Mouse (Mus musculus): ENCODE data around the gene Atxn7l1. TPM values are rescaled to one million over a fixed set of nuclear protein-coding genes. Genes with fewer than 3 reads are reported as not detected.

Gene Atxn7l1
- polyA plus RNA-seq (2016; fragmentation: Nextera tagmentation; extraction: Ambion mirVana): 11.2 and 13.8 TPM in 2 replicates

- under 1% methylated on average over 54 of the region's 54 CpGs for WGBS
- H3K4me3 ChIP-seq (replicated peaks): peak within 1 kb of the TSS; percentile 72
- no peaks in the 10 kb centered on the region for H3K36me3 ChIP-seq
- H3K4me1 ChIP-seq (replicated peaks): peaks cover 18% of the 10 kb centered on the region
- H3K27me3 ChIP-seq: peaks cover 23% of the 10 kb centered on the region; the same call in 1 of the 2 replicates
- H3K9me3 ChIP-seq: no peaks in the 10 kb centered on the region
- H3K27ac ChIP-seq: peak within 1 kb of the TSS; percentile 74
- peak within 1 kb of the TSS; percentile 83 for H3K9ac ChIP-seq (replicated peaks)
- peak; percentile 92 for ATAC-seq (ENCODE audit: insufficient number of reproducible peaks, insufficient read depth, low FRiP score, low TSS enrichment, low read depth)
- H3K4me2 ChIP-seq: peak within 1 kb of the TSS; percentile 90
Observed at GRCm38 (mm10) chr12:33147497-33148267, at the start of gene Atxn7l1. Atxn7l1 (plus strand) TSS chr12:33147693.

GRCm38 (mm10) chr12:33101627-33102026 is 45.9 kb upstream of the Atxn7l1 start:
- Histone ChIP-seq H3K4me3 (replicated peaks) (no peak overlapping the region), H3K27ac (no peak overlapping the region), H3K4me1 (replicated peaks) (peaks cover 8% of the 10 kb centered on the region; the same call in 1 of the 2 replicates), H3K9me3 (no peaks in the 10 kb centered on the region), H3K36me3 (no peaks in the 10 kb centered on the region), H3K9ac (replicated peaks) (no peak overlapping the region), H3K4me2 (no peak overlapping the region), H3K27me3 (no peaks in the 10 kb centered on the region)
- 83% methylated on average over 8 of the region's 8 CpGs for WGBS
- no peak for ATAC-seq (ENCODE audit: insufficient number of reproducible peaks, insufficient read depth, low FRiP score, low TSS enrichment, low read depth)

GRCm38 (mm10) chr12:33102342-33103115 is 45.0 kb upstream of the Atxn7l1 start:
- Histone ChIP-seq H3K4me2 (no peak overlapping the region), H3K36me3 (no peaks in the 10 kb centered on the region), H3K9ac (replicated peaks) (no peak overlapping the region), H3K27me3 (no peaks in the 10 kb centered on the region), H3K4me3 (replicated peaks) (no peak overlapping the region), H3K9me3 (no peaks in the 10 kb centered on the region), H3K4me1 (replicated peaks) (peaks cover 8% of the 10 kb centered on the region; the same call in 1 of the 2 replicates), H3K27ac (no peak overlapping the region)
- ATAC-seq (ENCODE audit: insufficient number of reproducible peaks, insufficient read depth, low FRiP score, low TSS enrichment, low read depth): no peak
- 66% methylated on average over 15 of the region's 15 CpGs for WGBS

- WGBS: 85% methylated on average over 4 of the region's 4 CpGs
Observed at GRCm38 (mm10) chr12:33105724-33106123, 41.8 kb upstream of the Atxn7l1 start.

GRCm38 (mm10) chr12:33106438-33107167 is 40.9 kb upstream of the Atxn7l1 start:
- peaks cover 20% of the 10 kb centered on the region for H3K4me1 ChIP-seq (replicated peaks)
- no peaks in the 10 kb centered on the region for H3K36me3 ChIP-seq
- H3K4me3 ChIP-seq (replicated peaks): no peak overlapping the region
- H3K9ac ChIP-seq (replicated peaks): no peak overlapping the region
- ATAC-seq (ENCODE audit: insufficient number of reproducible peaks, insufficient read depth, low FRiP score, low TSS enrichment, low read depth): no peak
- H3K9me3 ChIP-seq: no peaks in the 10 kb centered on the region
- no peaks in the 10 kb centered on the region for H3K27me3 ChIP-seq
- no peak overlapping the region for H3K27ac ChIP-seq
- WGBS: 81% methylated on average over 10 of the region's 10 CpGs
- H3K4me2 ChIP-seq: no peak overlapping the region

More at GRCm38 (mm10) chr12:33105724-33106123, 41.8 kb upstream of the Atxn7l1 start:
- no peak overlapping the region for H3K27ac ChIP-seq
- ATAC-seq (ENCODE audit: insufficient number of reproducible peaks, insufficient read depth, low FRiP score, low TSS enrichment, low read depth): no peak
- H3K4me3 ChIP-seq (replicated peaks): no peak overlapping the region
- no peak overlapping the region for H3K4me2 ChIP-seq
- no peak overlapping the region for H3K9ac ChIP-seq (replicated peaks)
- H3K9me3 ChIP-seq: no peaks in the 10 kb centered on the region
- peaks cover 11% of the 10 kb centered on the region for H3K4me1 ChIP-seq (replicated peaks)
- no peaks in the 10 kb centered on the region for H3K36me3 ChIP-seq
- no peaks in the 10 kb centered on the region for H3K27me3 ChIP-seq

GRCm38 (mm10) chr12:33109531-33109930 is 38.0 kb upstream of the Atxn7l1 start:
- H3K4me1 ChIP-seq (replicated peaks): peaks cover 17% of the 10 kb centered on the region
- no peaks in the 10 kb centered on the region for H3K9me3 ChIP-seq
- no peak overlapping the region for H3K4me2 ChIP-seq
- no peak overlapping the region for H3K4me3 ChIP-seq (replicated peaks)
- ATAC-seq (ENCODE audit: insufficient number of reproducible peaks, insufficient read depth, low FRiP score, low TSS enrichment, low read depth): no peak
- no peaks in the 10 kb centered on the region for H3K36me3 ChIP-seq
- H3K27ac ChIP-seq: no peak overlapping the region
- H3K9ac ChIP-seq (replicated peaks): no peak overlapping the region
- no peaks in the 10 kb centered on the region for H3K27me3 ChIP-seq

- Histone ChIP-seq H3K4me2 (peak overlapping the region; percentile 18; the same call in 1 of the 2 replicates), H3K27ac (peak overlapping the region; percentile 79), H3K36me3 (no peaks in the 10 kb centered on the region), H3K9me3 (no peaks in the 10 kb centered on the region), H3K9ac (replicated peaks) (no peak overlapping the region), H3K4me3 (replicated peaks) (no peak overlapping the region), H3K27me3 (no peaks in the 10 kb centered on the region), H3K4me1 (replicated peaks) (peaks cover 17% of the 10 kb centered on the region)
- WGBS: 35% methylated on average over 14 of the region's 14 CpGs
- ATAC-seq (ENCODE audit: insufficient number of reproducible peaks, insufficient read depth, low FRiP score, low TSS enrichment, low read depth): no peak
Observed at GRCm38 (mm10) chr12:33110894-33111471, 36.5 kb upstream of the Atxn7l1 start.

GRCm38 (mm10) chr12:33118624-33119301 is 28.7 kb upstream of the Atxn7l1 start:
- WGBS: 35% methylated on average over 15 of the region's 15 CpGs
- Histone ChIP-seq H3K9ac (replicated peaks) (no peak overlapping the region), H3K4me1 (replicated peaks) (0 out of 2 replicates have a peak, but pooled peaks cover 3% of the 10 kb centered on the region), H3K27me3 (no peaks in the 10 kb centered on the region; the same call in 1 of the 2 replicates), H3K4me2 (peak overlapping the region; percentile 24; the same call in 1 of the 2 replicates), H3K27ac (no peak overlapping the region), H3K4me3 (replicated peaks) (no peak overlapping the region), H3K9me3 (no peaks in the 10 kb centered on the region), H3K36me3 (no peaks in the 10 kb centered on the region)
- ATAC-seq (ENCODE audit: insufficient number of reproducible peaks, insufficient read depth, low FRiP score, low TSS enrichment, low read depth): no peak

GRCm38 (mm10) chr12:33125594-33126227 is 21.8 kb upstream of the Atxn7l1 start:
- H3K9me3 ChIP-seq: no peaks in the 10 kb centered on the region
- WGBS: 78% methylated on average over 9 of the region's 9 CpGs
- no peak overlapping the region for H3K27ac ChIP-seq
- no peak overlapping the region for H3K4me3 ChIP-seq (replicated peaks)
- H3K36me3 ChIP-seq: no peaks in the 10 kb centered on the region
- no peaks in the 10 kb centered on the region for H3K4me1 ChIP-seq (replicated peaks)
- H3K4me2 ChIP-seq: no peak overlapping the region
- no peak overlapping the region for H3K9ac ChIP-seq (replicated peaks)
- no peaks in the 10 kb centered on the region for H3K27me3 ChIP-seq
- no peak for ATAC-seq (ENCODE audit: insufficient number of reproducible peaks, insufficient read depth, low FRiP score, low TSS enrichment, low read depth)

- Histone ChIP-seq H3K27me3 (no peaks in the 10 kb centered on the region), H3K9ac (replicated peaks) (no peak overlapping the region), H3K27ac (no peak overlapping the region), H3K4me1 (replicated peaks) (no peaks in the 10 kb centered on the region), H3K4me2 (no peak overlapping the region), H3K4me3 (replicated peaks) (no peak overlapping the region), H3K36me3 (no peaks in the 10 kb centered on the region), H3K9me3 (no peaks in the 10 kb centered on the region; the same call in 1 of the 2 replicates)
- no peak for ATAC-seq (ENCODE audit: insufficient number of reproducible peaks, insufficient read depth, low FRiP score, low TSS enrichment, low read depth)
Observed at GRCm38 (mm10) chr12:33126243-33126642, 21.2 kb upstream of the Atxn7l1 start.

All from limb, embryonic 12.5 days (tissue).